Mouse (Mus musculus) B cell, adult 67 days (primary cell): Measurements from ENCODE around the gene Siva1. TPM values are rescaled to one million over a fixed set of nuclear protein-coding genes. Genes with fewer than 3 reads are reported as not detected.

Experiments
- total RNA-seq, 2 experiments: library from RNA; stranded (reverse); gene quantifications; 4 replicates each; pipeline ENCODE4 v1.2.4; 2023

The Siva1 gene
- total RNA-seq = 10 to 100 TPM; 21.2 to 37.6 TPM

GRCm38 (mm10) chr12:112644180-112644854, at the start of gene Siva1:
TSS of gene Siva1 (plus strand) at chr12:112644679.

GRCm38 (mm10) chr12:112619686-112620353, 24.7 kb upstream of the Siva1 start, which contains the start of gene Adssl1:
TSS of gene Adssl1 (plus strand) at chr12:112620045.

DNA sequence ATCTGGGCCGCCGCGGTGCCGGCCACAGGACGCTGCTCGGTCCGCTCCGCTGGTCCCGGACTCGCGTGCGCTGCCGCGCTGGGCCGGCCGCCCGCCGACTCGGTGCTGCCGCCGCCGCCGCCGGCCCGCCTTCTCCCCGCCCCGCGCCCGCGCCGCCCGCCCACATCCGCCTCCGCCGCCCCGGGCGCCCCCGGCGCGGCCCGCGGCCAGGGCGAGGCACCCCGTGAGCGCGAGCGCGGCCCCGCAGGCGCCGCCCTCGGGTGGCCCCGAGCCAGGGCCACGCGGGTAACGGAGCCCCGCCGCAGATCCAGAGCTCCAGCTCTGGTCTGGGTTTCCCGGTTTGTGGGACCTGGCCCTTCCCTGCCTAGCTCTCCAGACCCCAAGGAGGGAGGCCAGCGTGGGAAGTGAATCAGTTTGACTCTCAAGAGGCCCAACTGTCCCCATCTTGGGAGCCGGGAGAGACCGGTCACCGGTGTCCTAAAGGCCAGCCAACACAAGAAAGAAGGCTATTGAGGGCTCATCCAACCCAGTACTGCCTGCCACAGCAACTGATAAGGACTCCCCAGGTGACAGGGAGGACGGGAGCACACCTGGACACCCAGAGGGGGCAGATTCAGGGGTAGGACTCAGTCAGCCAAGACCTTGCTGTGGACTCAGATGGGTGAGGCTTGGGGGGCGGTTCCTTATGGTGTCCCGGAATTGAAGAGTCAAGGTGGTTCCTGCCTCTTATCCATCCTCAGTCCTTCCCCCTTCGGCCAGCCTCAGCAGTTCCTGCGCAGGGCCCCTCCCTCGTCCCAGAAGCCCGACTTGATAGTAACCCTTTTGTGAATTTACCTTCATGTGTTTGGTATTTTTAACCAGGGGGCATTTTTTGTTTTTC, 29.9 kb downstream of the Siva1 start, which contains the start of gene Akt1:
Gene Akt1 (minus strand): TSS at position 753 of the 880 bp plus-strand sequence.

GRCm38 (mm10) chr12:112678555-112679026, 34.1 kb downstream of the Siva1 start, which contains the start of gene Zbtb42:
TSS of gene Zbtb42 (plus strand) at chr12:112678828.

Other genes with a start within 250 kb of the Siva1 start
- not detected for gene A530016L24Rik, start 155.2 kb upstream of the Siva1 start, total RNA-seq
- gene Tmem179, start 127.9 kb upstream of the Siva1 start, total RNA-seq = not detected
- gene Inf2, start 55.9 kb upstream of the Siva1 start, total RNA-seq = 10 to 100 TPM; 26.3 to 26.8 TPM
- 1 to 10 TPM; 4.5 to 8.2 TPM for gene Adssl1, start 24.6 kb upstream of the Siva1 start, total RNA-seq
- 100 to 1,000 TPM; 105 to 106 TPM for gene Akt1, start 30.2 kb downstream of the Siva1 start, total RNA-seq
- 1 to 10 TPM; 2.3 to 3.3 TPM for gene Zbtb42, start 34.1 kb downstream of the Siva1 start, total RNA-seq
- gene Cep170b, start 75.8 kb downstream of the Siva1 start, total RNA-seq = 10 to 100 TPM in 1 of 2 experiments, 1 to 10 TPM in 1; 6.8 to 13.9 TPM
- gene Pld4, start 116.0 kb downstream of the Siva1 start, total RNA-seq = 100 to 1,000 TPM; 377 to 378 TPM
- gene Ahnak2, start 158.0 kb downstream of the Siva1 start, total RNA-seq = under 1 TPM; 0.12 to 0.26 TPM
- gene Clba1, start 164.3 kb downstream of the Siva1 start, total RNA-seq = 1 to 10 TPM; 1.3 to 1.6 TPM
- 10 to 100 TPM; 29.2 to 31.9 TPM for gene Cdca4, start 184.7 kb downstream of the Siva1 start, total RNA-seq
- 10 to 100 TPM; 47.5 to 55.4 TPM for gene Gpr132, start 223.5 kb downstream of the Siva1 start, total RNA-seq